Mouse (Mus musculus) R1 (cell line): Measurements from ENCODE around the gene Wscd2.

ENCODE experiments used
- DNase-seq: peaks from one replicate; pipeline ENCODE4 v3.0.0-alpha.2; 2018; ENCODE audit warnings: low read depth, low spot score

Wscd2 gene

GRCm38 (mm10) chr5:113610490-113610889 is 120.4 kb downstream of the Wscd2 start:
- no peak for DNase-seq

- DNase-seq: no peak
These were observed 121.0 kb downstream of the Wscd2 start for GRCm38 (mm10) chr5:113611131-113611530.

GRCm38 (mm10) chr5:113611771-113612233 is 121.7 kb downstream of the Wscd2 start:
- no peak for DNase-seq

GRCm38 (mm10) chr5:113618716-113619115 is 128.6 kb downstream of the Wscd2 start:
- DNase-seq: no peak

- DNase-seq: no peak
These were observed 129.0 kb downstream of the Wscd2 start for GRCm38 (mm10) chr5:113619151-113619550.

GRCm38 (mm10) chr5:113620130-113620716 is 130.1 kb downstream of the Wscd2 start:
- DNase-seq: peak; percentile 63

GRCm38 (mm10) chr5:113620999-113621398 is 130.9 kb downstream of the Wscd2 start:
- DNase-seq: no peak

GRCm38 (mm10) chr5:113623052-113623451 is 132.9 kb downstream of the Wscd2 start:
- DNase-seq: peak; percentile 23

- no peak for DNase-seq
These were observed 134.9 kb downstream of the Wscd2 start for GRCm38 (mm10) chr5:113625068-113625467.

- no peak for DNase-seq
These were observed 136.2 kb downstream of the Wscd2 start for GRCm38 (mm10) chr5:113626352-113626751.

GRCm38 (mm10) chr5:113626991-113627390 is 136.9 kb downstream of the Wscd2 start:
- no peak for DNase-seq

GRCm38 (mm10) chr5:113627820-113628437 is 137.8 kb downstream of the Wscd2 start:
- DNase-seq: no peak

- no peak for DNase-seq
These were observed 139.1 kb downstream of the Wscd2 start for GRCm38 (mm10) chr5:113629248-113629647.

GRCm38 (mm10) chr5:113630116-113630515 is 140.0 kb downstream of the Wscd2 start:
- DNase-seq: no peak

- DNase-seq: no peak
These were observed 143.0 kb downstream of the Wscd2 start for GRCm38 (mm10) chr5:113633037-113633714.

- no peak for DNase-seq
These were observed 144.0 kb downstream of the Wscd2 start for GRCm38 (mm10) chr5:113634024-113634651.

GRCm38 (mm10) chr5:113634887-113635610 is 144.9 kb downstream of the Wscd2 start:
- no peak for DNase-seq

- no peak for DNase-seq
These were observed 145.9 kb downstream of the Wscd2 start for GRCm38 (mm10) chr5:113635861-113636565.

- no peak for DNase-seq
These were observed 147.5 kb downstream of the Wscd2 start for GRCm38 (mm10) chr5:113637631-113638030.

GRCm38 (mm10) chr5:113638055-113638454 is 147.9 kb downstream of the Wscd2 start:
- DNase-seq: no peak

- DNase-seq: no peak
These were observed 149.0 kb downstream of the Wscd2 start for GRCm38 (mm10) chr5:113639126-113639525.
